Mouse (Mus musculus) ZHBTc4 (cell line): ENCODE measurements around the gene Abcd4.
A peak's percentile ranks its signal among the peaks of the same experiment; 100 is the strongest.

Source experiments
- DNase-seq: peaks from one replicate; pipeline ENCODE4 v3.0.0-alpha.2; 2011; ENCODE audit warnings: low read depth, low spot score

The Abcd4 gene

DNA sequence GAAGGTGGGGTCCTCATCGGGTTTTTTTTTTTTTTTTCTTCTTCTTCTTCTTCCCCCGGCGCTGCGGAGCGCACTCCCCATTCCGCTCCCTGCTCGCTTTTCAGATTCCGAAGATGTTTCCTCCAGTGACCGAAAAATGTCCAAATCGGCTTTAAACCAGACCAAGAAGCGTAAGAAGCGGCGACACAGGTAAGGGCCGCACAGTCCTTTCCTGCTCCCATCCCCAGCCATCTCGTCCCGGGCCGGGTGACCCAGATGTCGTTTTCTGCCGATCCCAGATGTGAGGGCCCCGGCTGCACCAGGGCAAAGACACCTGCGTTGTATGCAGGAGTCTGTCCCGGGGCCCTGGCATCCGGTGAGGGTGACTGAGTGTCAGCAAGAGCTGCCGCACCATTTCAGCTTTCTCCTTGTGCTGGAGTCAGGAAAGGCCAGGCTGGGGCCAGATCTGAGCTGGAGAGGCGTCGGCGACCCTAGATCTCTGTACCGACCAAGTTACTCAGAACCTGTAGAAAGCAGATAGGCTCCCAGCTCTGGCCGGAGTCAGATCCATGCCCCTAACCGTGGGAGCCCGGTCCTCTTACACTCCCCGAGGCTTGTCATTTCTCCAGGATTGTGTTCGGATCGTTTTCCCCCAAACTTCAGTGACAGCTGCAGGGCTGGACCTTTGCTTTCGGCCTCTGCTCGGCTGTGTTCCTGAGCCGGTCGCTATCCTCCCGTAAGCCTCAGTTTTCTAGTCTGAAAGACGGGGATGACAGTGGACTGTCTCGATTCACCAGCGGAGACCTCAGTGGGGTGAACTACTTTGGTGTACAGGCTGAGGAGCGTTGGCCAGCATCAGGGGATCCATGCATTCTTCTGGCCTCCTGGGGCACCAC lies 45.5 kb downstream of the Abcd4 start:
- peak; percentile 47 for DNase-seq

DNA sequence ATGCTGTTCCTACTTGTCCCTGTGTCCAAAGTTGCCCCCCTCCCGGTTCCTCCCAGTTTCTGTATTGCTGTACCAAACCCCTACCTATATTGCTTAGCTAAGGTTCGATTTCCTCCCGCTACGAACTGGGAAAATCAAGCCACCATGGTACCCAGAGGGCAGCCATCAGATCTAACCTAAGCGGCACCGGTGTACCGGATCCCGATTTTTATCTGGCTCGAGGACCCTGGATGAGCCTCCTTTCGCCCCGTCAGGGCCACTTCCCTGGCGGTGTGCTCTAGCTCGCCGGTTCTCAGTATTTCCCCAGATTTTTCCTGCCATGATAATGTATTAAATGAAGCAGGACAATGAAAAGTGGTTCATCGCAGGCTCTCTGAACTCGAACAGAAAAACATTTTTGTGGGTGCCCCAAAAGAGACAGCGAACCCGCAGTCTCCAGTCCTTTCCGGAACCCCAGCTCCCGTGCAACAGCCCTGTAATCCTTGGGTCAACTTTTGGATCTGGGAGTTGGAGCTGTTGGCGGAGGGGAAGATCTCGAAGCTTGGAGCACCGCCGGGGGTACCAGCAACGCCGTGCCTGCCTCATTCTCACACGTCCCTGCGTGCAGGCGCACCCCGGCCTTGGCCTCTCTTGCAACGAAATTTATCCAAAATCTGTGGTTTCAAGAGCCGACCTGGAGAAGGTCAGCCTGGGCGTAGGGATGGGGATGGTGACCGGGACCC lies 46.4 kb downstream of the Abcd4 start:
- DNase-seq: peak; percentile 35

DNA sequence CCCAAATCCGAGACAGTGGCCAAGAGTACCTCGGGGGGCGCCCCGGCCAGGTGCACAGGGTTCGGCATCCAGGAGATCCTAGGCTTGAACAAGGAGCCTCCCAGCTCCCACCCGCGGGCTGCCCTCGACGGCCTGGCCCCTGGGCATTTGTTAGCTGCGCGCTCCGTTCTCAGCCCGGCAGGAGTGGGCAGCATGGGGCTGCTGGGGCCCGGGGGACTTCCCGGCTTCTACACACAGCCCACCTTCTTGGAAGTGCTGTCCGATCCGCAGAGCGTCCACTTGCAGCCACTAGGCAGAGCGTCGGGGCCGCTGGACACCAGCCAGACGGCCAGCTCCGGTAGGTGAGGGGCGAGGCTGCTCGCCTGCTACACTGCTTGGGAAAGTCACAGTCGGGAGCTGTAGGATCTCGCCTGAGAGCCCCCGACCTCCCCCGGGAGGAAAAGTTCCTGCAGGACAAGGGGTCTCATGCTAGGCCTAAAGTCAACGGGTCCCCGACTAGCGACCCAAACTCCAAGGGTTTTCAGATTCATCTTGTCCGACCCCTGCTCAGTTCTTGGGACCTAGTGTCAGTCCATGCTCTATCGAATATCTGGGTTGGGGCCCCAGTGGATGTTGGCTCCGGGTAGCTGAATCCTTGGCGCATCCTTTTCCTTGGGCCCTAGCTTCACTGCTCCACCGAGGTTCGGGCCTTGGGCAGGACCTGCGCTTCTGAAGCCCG lies 47.1 kb downstream of the Abcd4 start:
- DNase-seq: no peak

DNA sequence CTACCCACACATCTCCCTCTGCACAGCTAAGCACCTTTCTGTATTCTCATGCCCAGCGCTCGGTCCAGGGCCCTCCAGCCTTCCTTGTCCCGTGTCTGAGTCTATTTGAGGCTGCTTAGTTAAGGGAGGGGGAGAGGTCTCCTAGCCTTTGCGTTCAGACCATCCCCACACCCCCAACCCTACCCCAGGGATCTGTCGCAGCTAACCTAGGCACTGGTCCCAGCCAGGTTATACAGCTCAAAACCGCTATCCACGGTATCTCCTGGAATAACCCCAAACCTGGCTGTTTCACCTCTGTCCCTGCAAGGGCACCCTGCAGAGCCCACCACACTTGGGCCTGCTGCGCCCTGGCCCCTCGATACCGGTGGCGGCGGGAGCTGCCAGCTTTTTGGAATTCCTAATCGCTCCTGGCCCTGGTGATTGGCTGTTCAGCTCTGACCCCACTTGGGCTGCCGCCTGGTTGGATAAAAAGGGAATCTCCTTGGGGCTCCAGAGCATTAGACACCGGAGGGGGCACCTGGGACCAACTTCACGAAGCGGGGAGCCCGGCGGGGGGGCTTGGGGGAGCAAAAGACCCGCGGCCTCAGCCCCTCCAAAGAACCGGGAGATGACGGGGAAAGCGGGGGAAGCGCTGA lies 47.8 kb downstream of the Abcd4 start, which contains the start of gene Vsx2:
TSS of gene Vsx2 (plus strand) at position 427 of the 635 bp plus-strand sequence.
- DNase-seq: peak; percentile 47

DNA sequence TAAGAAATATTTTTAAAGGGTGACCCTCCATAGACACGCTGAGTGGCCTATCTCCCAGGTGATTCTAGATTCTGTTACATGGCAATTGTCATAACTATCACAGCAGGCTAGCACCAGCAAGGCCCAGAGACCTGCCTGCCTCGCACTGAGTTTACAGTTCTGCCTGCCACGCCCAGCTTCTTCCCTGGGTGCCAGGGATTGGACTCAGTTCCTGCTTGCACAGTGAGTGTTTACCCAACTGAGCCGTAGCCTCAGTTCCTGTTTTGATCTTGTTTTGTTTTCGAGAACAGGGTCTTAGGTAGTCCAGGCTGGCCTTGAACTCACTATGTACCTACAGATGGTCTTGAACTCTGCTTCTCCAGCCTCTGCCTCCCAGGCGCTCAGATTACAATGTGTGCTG lies 49.6 kb downstream of the Abcd4 start:
- DNase-seq: no peak

DNA sequence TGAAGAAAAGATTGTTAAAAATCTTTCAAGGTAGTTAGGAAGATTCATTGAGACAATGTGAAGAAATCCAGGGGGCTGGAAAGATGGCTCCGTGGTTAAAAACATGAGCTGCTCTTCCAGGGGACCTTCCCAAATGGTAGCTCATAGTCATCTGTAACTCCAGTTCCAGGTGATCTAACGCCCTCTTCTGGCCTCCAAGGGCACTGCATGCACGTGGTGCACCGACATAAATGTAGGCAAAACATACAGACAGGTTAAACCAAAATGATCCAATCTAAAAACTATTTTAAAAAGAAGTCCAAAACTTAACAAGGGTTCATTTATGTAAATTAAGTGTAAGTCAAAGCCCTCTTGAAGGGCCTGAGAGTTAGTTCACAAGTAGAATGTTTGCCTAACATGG lies 54.7 kb downstream of the Abcd4 start:
- DNase-seq: peak; percentile 67

DNA sequence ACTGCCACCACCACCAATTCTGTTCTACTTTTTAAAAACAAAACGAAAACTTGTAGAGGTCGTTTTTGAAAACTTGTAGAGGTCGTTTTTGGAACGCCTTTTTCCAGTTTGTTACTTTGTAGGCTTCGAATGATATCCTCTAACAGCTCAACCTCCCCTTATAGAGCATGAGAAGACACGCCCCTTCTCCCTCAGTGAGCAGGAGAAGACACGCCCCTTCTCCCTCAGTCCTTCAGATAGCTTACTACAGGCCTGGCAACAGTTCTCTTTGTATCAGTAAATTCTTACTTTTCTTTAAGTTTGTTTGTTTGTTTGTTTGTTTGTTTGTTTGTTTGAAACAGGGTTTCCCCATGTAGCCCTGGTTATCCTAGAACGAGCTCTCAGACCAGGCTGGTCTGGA lies 62.0 kb downstream of the Abcd4 start:
- DNase-seq: peak; percentile 55
